Mouse (Mus musculus) embryo, embryonic 10 days (tissue): Measurements from ENCODE around the gene Ccdc69.
A peak's percentile ranks its signal among the peaks of the same experiment; 100 is the strongest.

ENCODE experiments used
- DNase-seq: peaks from one replicate; pipeline ENCODE4 v3.0.0-alpha.2; 2015; ENCODE audit warnings: low spot score

Gene Ccdc69

DNA sequence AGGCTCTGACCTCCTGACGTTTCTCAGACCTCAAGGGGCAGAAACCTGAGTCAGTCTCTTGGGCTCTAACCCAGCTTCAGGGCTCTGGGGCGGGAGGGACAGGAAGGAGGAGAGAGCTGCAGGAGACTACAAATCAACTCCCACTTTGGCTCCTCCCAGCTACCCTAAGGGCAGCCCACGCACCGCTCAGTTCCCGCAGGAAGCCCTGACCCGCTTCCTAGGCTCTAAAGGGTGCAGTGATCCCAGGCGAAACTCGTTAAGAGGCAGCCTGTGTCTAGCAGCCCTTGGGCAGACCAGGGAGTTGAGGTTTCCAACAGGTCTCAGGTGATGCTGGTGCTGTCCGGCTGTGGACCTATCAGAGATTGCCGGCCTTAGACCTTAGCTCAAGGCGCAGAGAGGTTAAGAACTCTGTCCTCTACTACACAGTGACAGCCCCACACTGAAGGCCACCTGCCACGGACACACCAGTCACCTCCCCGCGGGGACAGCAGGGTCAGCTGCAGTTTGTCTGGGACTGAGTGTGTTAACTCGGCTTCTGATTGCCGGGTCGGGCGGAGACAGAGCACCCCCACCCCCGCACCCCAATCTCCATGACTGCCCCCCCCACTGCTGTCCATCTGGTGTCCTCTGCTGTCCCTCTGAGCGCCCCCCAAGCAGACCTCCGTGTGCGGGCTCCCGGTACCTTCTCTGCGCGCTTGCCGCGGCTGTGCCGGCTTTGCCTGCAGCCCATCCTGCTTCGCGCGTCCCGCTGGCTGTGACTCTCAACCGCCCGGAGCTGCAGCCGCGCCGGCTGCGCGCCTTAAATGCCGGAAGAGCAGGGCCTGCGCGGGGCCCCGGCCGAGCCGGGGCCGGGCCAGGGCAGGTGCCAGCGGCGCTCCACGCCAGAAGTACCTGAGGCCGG lies at the start of gene Ccdc69:
TSS of gene Ccdc69 (minus strand) at position 801 of the 901 bp plus-strand sequence.
- peak; percentile 68 for DNase-seq

DNA sequence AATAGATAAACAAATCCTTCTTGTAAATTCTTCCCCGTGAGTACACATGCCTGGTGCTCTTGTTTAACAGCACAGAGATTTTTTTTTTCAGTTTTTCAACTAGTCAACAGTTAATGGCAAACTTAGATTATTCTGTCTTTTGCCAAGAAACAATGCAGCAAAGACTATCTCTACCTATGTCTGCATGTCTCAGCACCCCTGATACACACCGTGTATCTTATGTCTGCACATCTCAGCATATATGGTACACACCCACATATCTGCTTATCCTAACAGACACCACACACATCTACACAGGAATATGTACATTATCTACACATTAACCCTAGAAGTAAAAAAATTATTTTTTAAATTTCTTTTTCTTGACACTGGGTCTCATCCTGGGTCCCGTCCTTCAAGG lies 48.7 kb upstream of the Ccdc69 start:
- no peak for DNase-seq

DNA sequence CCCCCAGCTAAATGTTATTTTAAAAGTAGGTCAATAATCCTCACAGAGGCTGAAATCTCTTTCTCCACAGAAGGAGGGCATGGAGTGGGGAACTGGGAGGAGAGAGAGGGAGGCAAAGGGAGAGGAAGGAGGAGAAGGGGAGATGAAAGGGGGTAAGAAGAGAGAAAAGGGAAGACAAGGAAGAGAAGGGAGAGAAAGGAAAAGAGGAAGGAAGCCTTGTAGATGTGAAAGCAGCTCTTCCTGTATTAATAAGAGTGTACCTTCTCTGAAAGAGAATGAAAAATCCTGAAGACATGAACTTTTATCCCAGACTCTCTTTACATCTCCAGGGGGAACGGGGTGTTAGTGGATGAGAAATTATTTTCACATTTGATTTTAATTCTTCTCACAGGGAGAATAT lies 43.5 kb upstream of the Ccdc69 start:
- DNase-seq = no peak

DNA sequence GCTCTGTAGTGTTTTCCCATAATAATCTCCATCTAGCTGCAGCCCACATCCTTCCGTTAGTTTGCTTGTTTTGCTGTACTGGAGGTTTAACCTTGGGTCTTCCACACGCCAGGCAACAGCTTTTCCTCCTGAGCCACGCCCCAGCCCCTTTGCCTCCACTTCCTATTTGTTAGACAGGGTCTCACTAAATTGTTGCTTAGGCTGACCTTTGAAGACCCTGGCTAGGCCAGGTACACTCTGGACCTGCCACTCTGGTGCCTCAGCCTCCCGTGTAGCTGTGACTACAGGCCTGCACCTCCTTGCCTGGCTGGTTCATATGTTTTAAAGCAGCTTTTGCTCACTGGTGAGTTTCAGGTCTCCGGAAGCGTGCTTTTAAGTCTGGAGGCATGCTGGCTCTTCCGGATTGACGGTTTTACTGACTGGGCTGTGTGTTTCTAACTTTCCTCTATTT lies 42.9 kb upstream of the Ccdc69 start:
- no peak for DNase-seq

DNA sequence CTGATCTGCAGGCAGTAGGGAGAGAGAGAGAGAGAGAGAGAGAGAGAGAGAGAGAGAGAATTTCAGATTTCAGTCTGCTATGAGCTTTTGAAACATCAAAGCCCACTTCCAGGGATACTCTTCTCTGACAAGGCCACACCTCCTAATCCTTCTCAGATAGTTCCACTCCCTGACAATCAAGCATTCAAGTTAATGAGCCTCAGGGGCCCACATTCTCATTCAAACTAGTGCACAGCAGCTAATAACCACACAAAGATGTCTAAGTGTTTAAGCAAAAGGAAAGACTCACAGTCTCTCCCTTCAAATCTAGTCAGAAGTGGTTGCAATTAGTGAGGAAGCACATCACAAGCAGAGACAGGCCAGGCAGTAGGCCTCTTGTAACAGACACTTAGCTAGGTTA lies 42.3 kb upstream of the Ccdc69 start:
- no peak for DNase-seq

DNA sequence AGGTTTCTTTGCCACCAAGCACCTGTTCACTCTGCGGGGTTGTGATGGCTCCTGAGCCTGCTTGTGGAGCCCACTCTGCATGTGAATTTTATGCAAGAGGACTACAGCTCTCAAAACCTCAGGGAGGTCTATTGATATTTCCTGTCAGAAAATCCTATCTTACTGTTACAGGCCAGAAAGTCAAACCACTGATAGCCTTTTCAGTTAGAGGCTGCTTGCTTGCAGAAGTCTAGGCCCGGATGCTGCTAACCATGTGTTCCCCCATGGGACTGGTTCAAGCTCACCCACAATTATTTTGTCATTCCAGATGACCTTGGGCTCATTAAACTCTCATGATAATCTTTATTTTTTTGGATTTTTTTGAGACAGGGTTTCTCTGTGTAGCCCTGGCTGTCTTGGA lies 39.1 kb upstream of the Ccdc69 start:
- no peak for DNase-seq

DNA sequence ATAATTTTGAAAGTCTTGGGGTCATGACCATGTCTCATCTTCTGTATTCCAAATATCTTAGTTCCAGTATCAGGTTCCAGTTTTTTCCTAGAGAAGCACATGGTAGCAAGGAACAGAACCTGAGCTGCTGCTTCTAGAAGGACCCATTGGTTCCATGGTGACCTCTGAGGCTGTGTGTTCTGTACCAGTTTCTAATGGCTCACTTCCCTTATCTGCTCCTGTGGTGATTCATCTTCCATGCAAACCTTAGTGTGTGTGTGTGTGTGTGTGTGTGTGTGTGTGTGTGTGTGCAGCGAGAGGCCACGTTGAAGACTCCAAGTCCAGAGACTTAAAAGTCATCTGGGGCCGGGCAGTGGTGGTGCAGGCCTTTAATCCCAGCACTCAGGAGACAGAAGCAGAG lies 38.1 kb upstream of the Ccdc69 start:
- DNase-seq = no peak

DNA sequence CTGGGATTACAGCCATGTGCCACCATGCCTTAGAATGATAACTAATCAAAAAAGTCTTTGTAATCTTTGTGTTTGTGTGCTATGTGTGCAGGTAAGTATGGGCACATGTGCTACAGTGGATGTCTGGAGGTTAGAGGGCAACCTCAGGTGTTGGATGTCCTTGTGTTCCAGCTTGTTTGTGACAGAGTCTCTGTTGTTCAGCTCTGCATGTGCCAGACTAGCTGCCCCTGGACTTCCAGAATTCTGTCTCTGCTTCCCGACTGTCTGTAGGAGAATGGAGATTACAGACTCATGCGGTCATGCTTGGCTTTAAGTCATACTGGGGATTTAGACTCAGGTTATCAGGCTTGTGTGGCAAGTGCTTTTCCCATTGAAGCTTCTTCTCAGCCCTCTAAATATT lies 36.4 kb upstream of the Ccdc69 start:
- no peak for DNase-seq

DNA sequence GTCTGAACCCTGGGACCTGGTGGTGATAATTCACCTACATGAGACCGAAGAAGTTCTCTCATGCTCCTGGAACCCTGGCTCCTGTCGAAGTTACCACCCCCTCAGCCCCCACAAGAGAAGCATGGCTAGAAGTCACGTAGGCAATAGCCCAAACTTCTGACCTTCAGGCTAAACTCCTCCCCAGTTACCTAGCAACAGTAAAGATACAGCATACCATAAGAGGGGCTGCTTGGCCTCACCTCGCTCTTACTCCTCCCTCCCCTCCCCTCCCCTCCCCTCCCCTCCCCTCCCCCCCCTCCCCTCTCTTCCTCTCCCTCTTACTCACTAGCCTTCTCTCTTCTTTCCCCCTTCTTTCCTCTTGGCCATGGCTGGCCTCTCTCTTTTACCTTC lies 35.9 kb upstream of the Ccdc69 start:
- DNase-seq = peak; percentile 22

DNA sequence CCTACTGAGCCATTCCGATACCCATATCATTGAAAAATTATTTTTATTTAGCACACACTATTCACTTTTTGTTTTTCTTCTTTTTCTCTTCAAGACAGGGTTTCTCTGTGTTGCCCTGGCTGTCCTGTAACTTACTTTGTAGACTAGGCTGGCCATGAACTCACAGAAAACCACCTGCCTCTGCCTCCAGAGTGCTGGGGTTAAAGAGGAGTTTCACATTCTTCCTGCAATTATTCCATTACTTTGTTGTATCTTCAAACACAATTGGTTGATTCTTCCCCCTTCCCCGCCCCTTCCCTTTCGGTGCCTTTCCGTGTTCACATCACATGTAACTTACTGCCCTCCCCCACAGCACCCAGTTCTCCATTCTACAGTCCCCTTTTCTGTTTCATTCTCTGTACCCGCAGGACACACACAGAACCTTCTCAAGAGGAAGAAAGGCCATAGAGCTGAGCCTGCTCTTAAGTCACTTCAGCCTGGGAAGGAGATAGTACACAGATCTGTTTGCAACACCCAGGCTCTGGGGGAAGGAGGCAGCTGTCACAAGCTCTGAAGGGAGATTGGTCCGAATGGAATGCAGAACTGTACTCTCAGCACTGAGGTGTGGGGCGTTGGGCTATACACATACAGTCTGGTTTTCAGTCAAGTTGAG lies 35.4 kb upstream of the Ccdc69 start:
- DNase-seq = no peak

DNA sequence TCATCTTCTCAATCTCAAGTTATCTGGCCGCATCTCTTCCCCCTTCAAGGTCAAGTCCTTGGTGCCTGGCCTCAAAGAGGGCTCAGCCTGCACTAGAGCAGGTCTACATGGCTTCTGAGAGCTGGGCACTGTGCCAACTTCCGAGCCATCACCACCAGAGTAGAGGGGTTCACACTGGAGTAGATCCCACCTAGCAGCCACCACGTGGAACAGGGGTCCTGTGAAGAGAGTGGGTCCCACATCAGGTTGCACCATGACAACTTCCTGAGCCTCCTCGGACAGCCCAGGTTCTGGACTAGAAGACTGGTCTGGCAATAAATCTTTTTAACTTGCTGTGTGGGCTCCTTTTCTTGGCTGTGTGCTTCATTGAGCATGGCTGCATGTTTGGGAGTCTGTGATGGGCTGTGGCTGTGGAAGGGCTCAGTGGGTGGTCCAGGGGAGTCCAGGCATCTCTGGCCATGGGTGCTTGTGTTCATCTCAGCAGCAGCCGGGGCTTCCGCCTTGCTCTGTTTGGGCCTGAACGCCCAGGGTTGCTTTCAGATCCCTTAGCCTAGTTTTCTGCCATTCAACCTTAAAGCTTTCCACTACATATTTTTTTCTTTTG lies 32.7 kb upstream of the Ccdc69 start:
- no peak for DNase-seq

DNA sequence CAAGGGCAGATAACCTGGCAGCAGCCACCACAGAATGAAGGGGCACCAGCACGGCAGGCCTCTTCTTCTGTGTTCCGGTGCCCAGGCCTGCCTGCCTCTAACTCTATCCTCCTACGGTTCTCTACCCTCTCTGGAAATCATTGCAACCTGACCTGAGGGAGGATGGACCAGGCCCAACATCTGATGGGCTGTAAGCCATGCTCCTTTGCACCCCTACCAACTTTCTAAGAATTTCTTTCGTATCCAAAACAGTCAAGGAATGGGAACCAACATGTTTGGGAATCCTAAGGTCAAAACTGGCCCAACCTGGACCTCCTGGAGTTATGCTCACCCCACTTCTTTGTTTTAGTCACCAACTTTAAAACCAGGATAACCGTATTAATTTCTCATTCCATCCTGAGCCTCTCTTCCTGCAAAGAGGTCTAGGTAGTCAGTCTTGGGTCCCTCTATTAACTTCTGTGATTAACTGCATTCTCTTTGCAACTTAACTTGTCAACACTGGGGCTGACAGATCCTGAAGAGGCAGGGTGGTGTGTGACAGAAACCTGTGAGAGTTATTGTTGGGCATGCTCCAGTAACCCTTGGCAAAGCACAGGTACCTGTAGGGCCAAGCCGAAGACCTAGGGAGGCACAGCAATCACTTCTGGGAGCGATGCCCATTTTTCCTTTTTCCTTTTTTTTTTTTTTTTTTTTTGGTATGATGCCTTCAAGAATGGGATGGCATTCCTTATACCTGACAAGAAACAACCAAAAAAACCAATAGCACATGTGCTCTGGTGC lies 31.8 kb upstream of the Ccdc69 start:
- no peak for DNase-seq

DNA sequence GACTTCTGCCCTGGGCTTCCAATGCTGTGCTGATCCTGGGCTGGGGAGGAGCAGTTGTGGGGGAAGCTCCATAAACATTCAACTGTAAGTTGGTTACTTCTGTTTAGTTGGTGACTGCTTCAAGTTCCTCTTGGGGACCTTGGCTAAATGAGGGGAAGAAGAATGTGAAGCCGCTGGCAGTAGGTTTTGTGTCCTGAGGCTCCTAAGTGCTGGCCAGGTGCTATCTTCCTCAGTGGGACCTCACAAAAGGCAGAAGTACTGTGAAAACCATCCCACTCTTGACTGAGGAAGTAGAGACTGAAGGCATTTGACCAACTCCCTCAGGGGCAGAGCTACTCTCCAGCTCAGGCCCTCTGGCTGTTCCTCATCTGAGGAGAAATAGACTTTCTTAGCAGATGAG lies 28.7 kb upstream of the Ccdc69 start:
- no peak for DNase-seq

DNA sequence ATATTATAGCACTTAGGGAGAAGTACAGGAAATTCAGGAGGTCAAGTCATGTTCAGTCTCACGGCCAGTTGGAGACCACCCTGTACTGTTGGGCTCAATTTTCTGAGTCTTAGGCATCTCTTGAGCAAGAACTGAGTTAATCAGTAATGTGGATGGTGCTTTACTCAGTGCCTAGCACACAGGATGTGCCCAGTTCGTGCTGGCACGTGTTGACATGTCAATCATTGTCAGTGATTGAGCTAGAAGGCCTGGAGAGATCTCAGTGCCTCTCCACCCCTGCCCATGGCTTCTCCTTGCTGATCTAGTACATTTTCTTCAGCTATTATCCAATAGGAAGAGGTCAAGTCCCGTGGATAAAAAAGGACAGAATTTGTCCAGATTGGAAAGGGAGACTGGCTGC lies 27.5 kb upstream of the Ccdc69 start:
- no peak for DNase-seq

DNA sequence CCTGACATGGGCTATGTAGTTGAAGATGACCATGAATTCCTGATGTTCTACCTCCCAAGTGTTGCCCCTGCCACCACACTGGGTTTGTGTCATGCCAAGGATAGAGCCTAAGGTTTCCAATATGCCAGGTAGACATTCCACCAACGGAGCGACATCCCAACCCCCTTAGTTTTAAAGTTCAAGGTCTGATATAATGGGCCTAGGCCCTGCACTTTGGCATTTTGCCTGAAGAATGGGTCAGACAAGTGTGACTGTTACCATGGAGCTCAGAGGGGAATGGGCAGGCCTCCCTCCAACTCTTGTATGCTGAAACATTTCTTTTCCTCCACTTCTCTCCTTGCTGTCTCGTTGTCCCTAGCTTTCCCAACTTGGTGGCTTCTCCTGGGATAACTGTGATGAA lies 25.3 kb upstream of the Ccdc69 start:
- DNase-seq = no peak

DNA sequence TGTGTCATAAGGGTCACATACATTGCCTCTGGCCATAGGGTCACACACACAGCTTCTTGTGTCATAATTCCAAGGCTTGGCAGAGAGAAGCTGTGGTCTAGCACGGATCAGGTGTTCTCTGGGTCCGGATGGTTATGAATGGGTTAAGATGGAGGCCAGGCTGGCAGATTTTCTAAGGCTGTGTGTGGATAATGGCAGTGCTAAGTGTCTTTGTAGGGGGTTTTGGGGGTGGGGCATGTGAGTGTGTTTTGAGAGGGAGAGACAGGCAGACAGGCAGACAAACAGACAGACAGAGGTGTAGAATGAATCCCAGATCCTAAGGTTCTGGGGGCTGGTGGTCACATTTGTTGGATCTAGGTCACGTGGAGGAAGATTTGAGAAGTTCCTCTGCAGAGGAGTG lies 24.1 kb upstream of the Ccdc69 start:
- no peak for DNase-seq

DNA sequence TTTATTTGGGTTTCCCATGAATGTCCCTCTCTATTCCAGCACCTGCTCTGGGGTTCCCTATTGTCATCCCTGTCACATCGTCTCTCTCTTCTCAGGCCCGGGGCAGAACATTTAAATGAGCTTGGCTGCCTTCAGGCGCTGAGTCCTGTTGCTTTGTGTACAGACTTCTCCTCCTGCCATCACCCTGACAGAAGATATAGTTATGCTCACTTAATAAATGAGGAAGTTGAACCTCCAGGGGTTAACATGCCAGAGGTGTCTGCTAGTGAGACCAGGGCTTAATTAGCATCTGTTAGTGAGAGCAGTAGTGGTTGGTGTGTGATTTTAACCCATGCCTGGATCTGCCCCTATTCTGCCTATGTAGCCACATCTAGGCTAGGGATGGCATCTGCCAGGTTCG lies 21.9 kb upstream of the Ccdc69 start:
- no peak for DNase-seq

DNA sequence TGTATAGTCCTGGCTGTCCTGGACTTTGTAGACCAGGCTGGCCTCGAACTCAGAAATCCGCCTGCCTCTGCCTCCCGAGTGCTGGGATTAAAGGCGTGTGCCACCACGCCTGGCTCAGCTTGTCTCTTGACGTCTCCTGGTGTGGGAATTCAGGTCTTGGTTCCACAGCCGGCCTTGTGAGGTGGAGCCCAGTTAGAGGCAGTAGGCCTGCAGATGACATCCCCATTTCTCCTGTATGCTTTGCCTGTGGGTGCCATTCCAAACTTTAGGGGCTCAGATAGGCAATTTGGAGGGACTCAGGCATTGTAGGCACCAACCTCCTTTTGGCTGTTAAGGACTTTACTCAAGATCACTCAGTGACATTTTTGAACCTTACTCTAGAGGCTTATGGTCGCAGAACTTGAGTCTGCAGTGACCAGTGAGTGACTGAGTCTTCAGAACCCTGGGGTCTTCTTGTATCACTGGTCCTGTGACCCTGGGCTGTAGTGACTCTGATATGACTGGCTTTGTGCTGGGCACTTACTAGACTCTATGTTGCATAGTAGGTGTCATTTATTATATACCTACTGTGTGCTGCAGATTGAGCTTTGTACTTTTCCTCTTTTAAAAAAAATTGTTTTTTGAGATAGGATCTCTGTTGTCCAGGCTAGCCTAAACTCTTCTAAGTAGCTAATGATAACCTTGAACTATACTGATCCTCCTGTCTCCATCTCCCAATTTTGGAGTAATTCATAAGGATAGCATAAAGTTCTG lies 21.3 kb upstream of the Ccdc69 start:
- DNase-seq = no peak

DNA sequence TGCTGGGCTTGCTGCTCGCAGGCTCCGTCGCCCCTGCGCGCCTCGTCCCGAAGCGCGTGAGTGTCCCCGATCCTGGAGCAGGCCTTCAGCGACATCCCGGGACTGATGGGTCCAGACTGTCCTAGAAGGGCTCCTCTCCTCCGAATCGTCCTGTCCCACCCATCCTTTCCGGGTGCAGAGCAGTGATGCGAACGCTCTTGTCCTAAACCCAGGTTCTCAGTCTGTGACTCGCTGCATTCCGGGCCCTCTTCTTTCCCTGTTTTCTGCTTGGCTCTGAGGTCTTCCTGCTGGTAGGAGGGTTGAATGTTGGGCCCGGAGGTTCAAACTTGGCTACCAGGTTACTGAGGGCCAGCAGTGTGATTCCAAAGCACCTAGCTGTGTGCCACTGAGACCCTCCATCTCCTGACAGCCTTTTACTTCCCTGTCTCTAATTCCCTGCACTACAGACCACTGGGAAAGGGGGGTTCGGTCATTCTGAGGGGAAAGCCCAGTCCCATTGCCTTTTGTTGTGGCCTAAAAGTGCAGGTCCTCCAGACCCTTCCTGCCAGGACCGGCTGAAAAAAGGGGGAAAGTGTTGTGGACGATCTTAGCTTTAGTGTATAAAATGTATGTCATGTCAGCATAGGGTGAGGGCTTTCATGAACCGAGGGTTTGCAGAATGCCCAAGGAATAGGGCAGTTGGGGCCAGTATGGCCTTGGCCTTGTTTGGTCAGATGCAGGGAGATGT lies 20.4 kb upstream of the Ccdc69 start:
- DNase-seq = no peak

DNA sequence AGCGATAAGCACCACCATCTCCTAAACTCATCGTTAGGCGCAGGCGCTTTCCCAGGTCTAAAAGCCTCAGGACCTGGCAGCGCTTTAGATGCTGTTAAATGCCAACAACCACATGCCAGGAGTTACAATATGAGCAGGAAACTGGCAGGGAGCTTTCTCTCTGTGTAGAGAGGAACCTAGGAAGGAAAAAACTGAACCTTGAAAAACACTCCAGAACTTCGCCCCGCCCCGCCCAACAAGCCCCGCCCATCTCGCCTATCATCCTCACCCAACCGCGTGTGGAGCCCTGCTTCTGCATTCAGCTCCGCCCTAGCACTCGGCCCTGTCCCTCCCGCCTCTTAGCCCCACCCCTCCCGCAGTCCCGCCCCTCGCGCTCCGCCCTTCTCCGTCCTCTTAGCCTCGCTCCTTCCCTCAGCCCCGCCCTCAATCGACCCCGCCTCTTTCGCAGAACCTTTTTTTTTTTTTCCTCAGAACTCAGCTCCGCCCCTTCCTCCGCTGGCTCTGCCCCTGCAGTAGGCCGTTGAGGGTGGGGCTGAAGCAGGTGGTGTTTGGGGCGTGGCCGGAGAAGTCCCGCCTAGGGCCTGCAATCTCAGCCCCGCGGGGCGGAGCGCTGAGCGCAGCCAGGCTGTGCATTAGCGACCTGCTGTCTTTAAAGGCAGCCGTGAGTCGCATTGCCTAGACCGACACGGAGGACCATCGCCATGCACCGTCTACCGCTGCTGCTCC lies 19.7 kb upstream of the Ccdc69 start, which contains the start of gene Gm2a:
TSS of gene Gm2a (plus strand) at position 653 of the 726 bp plus-strand sequence.
- peak; percentile 95 for DNase-seq
